Mouse (Mus musculus) midbrain, embryonic 11.5 days (tissue): ENCODE results near the gene Olfr715b. TPM values are rescaled to one million over a fixed set of nuclear protein-coding genes. Genes with fewer than 3 reads are reported as not detected.
"Not testable (repeated sequence)": the region's sequence is repeated elsewhere in the genome, so short reads cannot be mapped to it uniquely, and the experiment has no call there.

Experiments
- ATAC-seq: fragments of 200-750 bp; cut with Nextera tagmentation; 2 replicates; pipeline ENCODE4 v1.8.0; 2017; ENCODE audit warnings: moderate TSS enrichment, moderate library complexity; ENCODE audit not compliant: low FRiP score
- DNase-seq: peaks from one replicate; pipeline ENCODE4 v3.0.0; 2015; ENCODE audit warnings: low spot score; ENCODE audit errors: missing footprints
- H3K27ac ChIP-seq: fragments of 300-500 bp; sonication (generic); 2 replicates; pipeline ENCODE4 v1.5.1; 2014; ENCODE audit warnings: low read depth, low read length
- H3K27me3 ChIP-seq: fragments of 300-500 bp; sonication (generic); 2 replicates; pipeline ENCODE4 v1.6.1; 2014; ENCODE audit warnings: mild to moderate bottlenecking, low read length, moderate library complexity, mixed read lengths; ENCODE audit not compliant: control insufficient read depth, insufficient read depth
- H3K36me3 ChIP-seq: fragments of 300-500 bp; sonication (generic); 2 replicates; pipeline ENCODE4 v1.6.1; 2014; ENCODE audit warnings: mild to moderate bottlenecking, low read length, moderate library complexity, mixed read lengths; ENCODE audit not compliant: control insufficient read depth, insufficient read depth
- H3K4me1 ChIP-seq: fragments of 300-500 bp; sonication (generic); 2 replicates; pipeline ENCODE4 v1.6.1; 2014; ENCODE audit warnings: low read length; ENCODE audit not compliant: control insufficient read depth, insufficient read depth
- H3K4me2 ChIP-seq: fragments of 300-500 bp; sonication (generic); 2 replicates; pipeline ENCODE4 v1.6.1; 2014; ENCODE audit warnings: mild to moderate bottlenecking, moderate library complexity
- H3K4me3 ChIP-seq: fragments of 300-500 bp; sonication (generic); 2 replicates; pipeline ENCODE4 v1.5.1; 2014; ENCODE audit warnings: low read depth, low read length
- H3K9ac ChIP-seq: fragments of 300-500 bp; sonication (generic); 2 replicates; pipeline ENCODE4 v1.6.1; 2014; ENCODE audit warnings: low read length
- H3K9me3 ChIP-seq: fragments of 300-500 bp; sonication (generic); 2 replicates; pipeline ENCODE4 v1.6.1; 2016; ENCODE audit warnings: low read length; ENCODE audit not compliant: control insufficient read depth
- WGBS: fragments of 180-500 bp; shearing (Covaris S2); extraction: QIAGEN DNeasy Blood & Tissue Kit; methylation state at CpG from one replicate; pipeline ENCODE4 v1.1.7; 2014; 5-methylcytosine and 5-hydroxymethylcytosine counted together
- polyA plus RNA-seq: library from polyadenylated mRNA; unstranded; fragments of >200 nt; fragmentation: Nextera tagmentation; extraction: Ambion mirVana; gene quantifications from 2 replicates; pipeline ENCODE4 v1.2.1, GENCODE M21; 2014

Olfr715b gene
- not detected in 2 replicates for polyA plus RNA-seq

GRCm38 (mm10) chr7:107110269-107110668 is at the start of gene Olfr715b:
Olfr715b (minus strand) TSS chr7:107110369.
- H3K27ac ChIP-seq, H3K9me3 ChIP-seq, ATAC-seq, H3K4me1 ChIP-seq, H3K9ac ChIP-seq, H3K4me2 ChIP-seq, H3K36me3 ChIP-seq, DNase-seq, H3K4me3 ChIP-seq, H3K27me3 ChIP-seq: not testable (repeated sequence)
- 76% methylated on average over 1 of the region's 2 CpGs for WGBS

GRCm38 (mm10) chr7:107138027-107138426 is 27.9 kb upstream of the Olfr715b start, which contains the start of gene Olfr716:
Olfr716 (plus strand) TSS chr7:107138327.
- not testable (repeated sequence) for H3K4me2 ChIP-seq, H3K9me3 ChIP-seq, H3K27ac ChIP-seq, H3K36me3 ChIP-seq, H3K27me3 ChIP-seq, H3K9ac ChIP-seq, H3K4me1 ChIP-seq, H3K4me3 ChIP-seq, ATAC-seq, DNase-seq
- 75% methylated on average over 2 of the region's 2 CpGs for WGBS

DNA sequence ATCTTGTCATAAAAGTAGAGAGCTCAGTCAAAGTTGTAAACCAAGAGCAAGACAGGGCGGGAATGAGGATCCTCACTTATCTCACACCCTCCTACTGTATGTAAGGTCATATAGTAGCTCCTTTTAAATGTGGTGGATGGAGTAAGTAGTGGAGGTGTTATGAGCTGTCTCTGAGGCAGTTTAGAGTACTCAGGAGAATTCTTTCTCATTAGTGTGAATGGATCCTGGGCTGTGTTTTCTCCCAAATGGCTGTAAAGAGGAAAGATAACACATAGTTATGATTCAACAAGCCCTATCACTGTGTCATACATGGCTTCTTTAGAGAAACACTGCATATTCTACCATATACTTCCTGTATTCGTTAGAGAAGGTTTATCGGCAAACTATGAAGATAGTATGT is 20.8 kb upstream of the Olfr715b start, which contains the start of gene Olfr715:
Gene Olfr715, minus strand, starts transcription at position 101 of the 400 bp plus-strand sequence.
- H3K27me3 ChIP-seq, H3K4me2 ChIP-seq, H3K4me1 ChIP-seq, H3K4me3 ChIP-seq, H3K36me3 ChIP-seq, H3K9ac ChIP-seq, H3K9me3 ChIP-seq, H3K27ac ChIP-seq, ATAC-seq, DNase-seq: not testable (repeated sequence)
- 93% methylated on average over 2 of the region's 3 CpGs for WGBS

DNA sequence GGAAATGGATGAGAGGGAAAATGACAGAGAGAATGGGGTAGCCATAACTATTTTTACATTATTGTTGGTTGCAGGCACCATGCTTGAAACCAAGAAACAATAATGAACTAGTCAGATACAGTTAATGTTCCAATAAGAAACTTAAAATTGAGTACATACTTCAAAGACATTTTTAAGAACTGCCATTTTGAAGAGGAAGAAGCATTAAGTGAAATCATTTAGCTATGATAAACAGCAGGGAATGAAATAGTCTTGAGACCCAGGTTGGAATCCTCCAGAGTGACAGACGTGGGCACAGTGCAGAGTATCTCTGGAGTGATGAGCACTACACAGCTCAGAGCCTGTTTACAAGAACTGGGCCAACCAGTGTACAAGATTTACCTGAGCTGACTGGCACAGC is 17.2 kb downstream of the Olfr715b start, which contains the start of gene Olfr17:
Gene Olfr17, plus strand, starts transcription at position 301 of the 400 bp plus-strand sequence.
- Histone ChIP-seq H3K4me1 (no peaks in the 10 kb centered on the region), H3K4me2 (no peak within 1 kb of the TSS), H3K9ac (no peak within 1 kb of the TSS), H3K36me3 (no peaks in the 10 kb centered on the region), H3K9me3 (no peaks in the 10 kb centered on the region), H3K27me3 (no peaks in the 10 kb centered on the region), H3K27ac (no peak within 1 kb of the TSS), H3K4me3 (no peak within 1 kb of the TSS)
- 63% methylated on average over 1 of the region's 1 CpGs for WGBS
- no peak for ATAC-seq
- no peak for DNase-seq

- no peak within 1 kb of the TSS for H3K4me2 ChIP-seq
- 90% methylated on average over 2 of the region's 2 CpGs for WGBS
- no peak for ATAC-seq
- H3K27ac ChIP-seq, result no peak within 1 kb of the TSS
- no peaks in the 10 kb centered on the region for H3K27me3 ChIP-seq
- no peaks in the 10 kb centered on the region for H3K36me3 ChIP-seq
- DNase-seq, result no peak
- H3K9ac ChIP-seq, result no peak within 1 kb of the TSS
- H3K9me3 ChIP-seq, result no peaks in the 10 kb centered on the region
- H3K4me1 ChIP-seq, result no peaks in the 10 kb centered on the region
- no peak within 1 kb of the TSS for H3K4me3 ChIP-seq
Observed at GRCm38 (mm10) chr7:107070681-107071080, 39.5 kb downstream of the Olfr715b start, which contains the start of gene Olfr714. Olfr714 (plus strand) TSS chr7:107070981.

Other genes starting within 250 kb of the Olfr715b start
- not detected in 2 replicates for gene Olfr704, start 247.2 kb downstream of the Olfr715b start, polyA plus RNA-seq
- gene Olfr705, start 233.5 kb downstream of the Olfr715b start, polyA plus RNA-seq, result not detected in 2 replicates
- not detected in 2 replicates for gene Olfr706, start 222.2 kb downstream of the Olfr715b start, polyA plus RNA-seq
- not detected in 2 replicates for gene Olfr707, start 209.1 kb downstream of the Olfr715b start, polyA plus RNA-seq
- gene Olfr1532-ps1, start 202.4 kb downstream of the Olfr715b start, polyA plus RNA-seq, result not detected in 2 replicates
- gene Olfr709-ps1, start 178.2 kb downstream of the Olfr715b start, polyA plus RNA-seq, result not detected in 2 replicates
- not detected in 2 replicates for gene Olfr710, start 162.1 kb downstream of the Olfr715b start, polyA plus RNA-seq
- gene Olfr6, start 146.4 kb downstream of the Olfr715b start, polyA plus RNA-seq, result not detected in 2 replicates
- gene Olfr711, start 134.9 kb downstream of the Olfr715b start, polyA plus RNA-seq, result not detected in 2 replicates
- not detected in 2 replicates for gene Olfr2, start 104.3 kb downstream of the Olfr715b start, polyA plus RNA-seq
- gene Olfr713, start 79.2 kb downstream of the Olfr715b start, polyA plus RNA-seq, result not detected in 2 replicates
- not detected in 2 replicates for gene Olfr714, start 39.4 kb downstream of the Olfr715b start, polyA plus RNA-seq
- not detected in 2 replicates for gene Olfr17, start 17.1 kb downstream of the Olfr715b start, polyA plus RNA-seq
- gene Olfr715, start 20.7 kb upstream of the Olfr715b start, polyA plus RNA-seq, result not detected in 2 replicates
- gene Olfr716, start 28.0 kb upstream of the Olfr715b start, polyA plus RNA-seq, result not detected in 2 replicates
- not detected in 2 replicates for gene Nlrp14, start 56.6 kb upstream of the Olfr715b start, polyA plus RNA-seq
- gene Rbmxl2, start 99.1 kb upstream of the Olfr715b start, polyA plus RNA-seq, result 0.15 TPM in 1 of 2 replicates, not detected in the other